Mouse (Mus musculus): ENCODE results near the gene Pcdh10. TPM values are rescaled to one million over a fixed set of nuclear protein-coding genes. Genes with fewer than 3 reads are reported as not detected.

Gene Pcdh10
- under 1 TPM; 0.10 to 0.41 (median 0.34) TPM for total RNA-seq (2022)

GRCm38 (mm10) chr3:45378145-45378544, at the start of gene Pcdh10:
TSS of gene Pcdh10 (plus strand) at chr3:45378398.
- peak; percentile 83 to 85 for DNase-seq (ENCODE audit: low spot score in 2 of 2)

GRCm38 (mm10) chr3:45355919-45356318, 22.3 kb upstream of the Pcdh10 start:
- DNase-seq (ENCODE audit: low spot score in 2 of 2): no peak

- no peak for DNase-seq (ENCODE audit: low spot score in 2 of 2)
Measured at GRCm38 (mm10) chr3:45368952-45369351, 9.2 kb upstream of the Pcdh10 start.

DNA sequence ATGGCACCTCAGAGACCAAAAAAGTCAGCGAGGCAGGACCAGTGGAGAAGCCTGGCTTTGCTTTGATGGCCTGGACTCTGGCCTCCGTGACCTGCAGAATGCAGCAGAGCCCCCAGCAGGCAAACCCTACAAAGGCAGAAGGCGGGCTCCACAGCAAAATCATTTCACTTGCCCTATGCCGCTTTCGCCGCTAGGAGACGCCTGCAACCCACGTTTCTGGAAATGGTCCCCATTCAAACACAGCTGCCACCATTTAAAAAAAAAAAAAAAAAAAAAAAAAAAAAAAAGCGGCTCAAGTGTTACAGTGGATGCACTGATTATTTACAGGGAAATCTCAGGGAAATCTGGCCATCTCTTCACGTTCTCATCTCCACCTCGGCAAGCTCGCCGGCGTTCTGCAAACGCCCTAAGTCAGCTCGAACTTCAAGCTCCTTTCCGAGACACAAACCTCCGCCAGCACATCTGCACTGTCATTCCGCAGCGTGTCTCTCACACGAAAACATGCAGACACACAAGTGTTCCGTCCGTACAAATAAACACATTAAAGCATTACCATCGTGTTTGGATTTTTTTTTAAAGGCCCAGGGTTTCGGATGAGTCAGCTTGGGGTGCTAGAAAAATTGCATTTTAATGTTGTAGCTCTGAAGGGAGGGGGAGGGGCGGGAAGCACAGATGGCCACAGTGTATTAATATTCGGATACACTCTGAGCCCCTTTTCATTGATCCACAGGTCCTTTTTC, 2.3 kb upstream of the Pcdh10 start:
- DNase-seq (ENCODE audit: low spot score in 2 of 2): peak; percentile 21 to 28

DNA sequence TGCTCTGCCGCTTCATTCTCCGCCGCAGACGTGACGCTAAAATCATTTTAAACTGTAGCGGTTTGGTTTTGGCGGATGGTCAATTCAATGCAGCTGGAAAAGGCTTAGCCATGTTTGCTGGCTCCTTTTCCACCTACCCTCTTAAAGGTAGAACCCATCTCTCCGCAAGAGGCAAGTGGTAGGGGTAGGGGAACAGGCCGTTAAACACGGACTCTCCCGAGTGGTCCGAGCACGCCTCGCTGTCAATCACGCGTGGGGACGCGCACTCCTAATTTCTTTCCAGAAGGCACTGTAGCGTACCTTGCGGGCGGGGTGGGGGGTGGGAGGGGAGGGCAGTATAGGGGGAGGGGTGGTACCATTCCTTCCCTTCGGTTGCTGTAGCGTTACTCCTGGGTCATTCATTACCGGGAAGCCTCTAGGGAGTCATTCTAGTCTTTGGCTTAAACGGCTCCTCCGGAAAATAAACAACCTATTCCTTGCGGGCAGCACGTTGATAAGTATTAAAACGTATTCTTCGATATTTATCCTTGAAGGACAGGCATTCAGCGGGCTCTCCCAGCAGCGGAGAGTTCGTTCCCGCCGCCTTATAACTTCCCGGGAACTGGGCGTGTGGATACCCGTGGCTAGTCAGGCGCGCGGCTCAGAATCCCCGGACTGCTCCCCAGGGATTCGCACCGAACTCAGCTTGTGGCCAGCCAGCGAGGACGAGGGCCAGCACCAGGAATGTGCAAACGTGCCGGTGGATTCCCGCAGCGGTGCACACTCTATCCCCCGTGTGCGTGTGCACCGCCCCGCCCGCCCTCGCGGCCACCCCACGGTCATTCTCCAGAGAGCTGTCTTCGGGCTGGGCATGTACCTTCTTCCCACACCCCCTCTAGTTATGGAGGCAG, 1.5 kb upstream of the Pcdh10 start:
- DNase-seq (ENCODE audit: low spot score in 2 of 2): peak in 1 of 2 experiments; percentile 6

GRCm38 (mm10) chr3:45377391-45377998, 703 bp upstream of the Pcdh10 start:
- no peak for DNase-seq (ENCODE audit: low spot score in 2 of 2)

- DNase-seq (ENCODE audit: low spot score in 2 of 2): no peak
Measured at GRCm38 (mm10) chr3:45379541-45379971, 1.4 kb downstream of the Pcdh10 start.

- no peak for DNase-seq (ENCODE audit: low spot score in 2 of 2)
Measured at GRCm38 (mm10) chr3:45379972-45380761, 2.0 kb downstream of the Pcdh10 start.

DNA sequence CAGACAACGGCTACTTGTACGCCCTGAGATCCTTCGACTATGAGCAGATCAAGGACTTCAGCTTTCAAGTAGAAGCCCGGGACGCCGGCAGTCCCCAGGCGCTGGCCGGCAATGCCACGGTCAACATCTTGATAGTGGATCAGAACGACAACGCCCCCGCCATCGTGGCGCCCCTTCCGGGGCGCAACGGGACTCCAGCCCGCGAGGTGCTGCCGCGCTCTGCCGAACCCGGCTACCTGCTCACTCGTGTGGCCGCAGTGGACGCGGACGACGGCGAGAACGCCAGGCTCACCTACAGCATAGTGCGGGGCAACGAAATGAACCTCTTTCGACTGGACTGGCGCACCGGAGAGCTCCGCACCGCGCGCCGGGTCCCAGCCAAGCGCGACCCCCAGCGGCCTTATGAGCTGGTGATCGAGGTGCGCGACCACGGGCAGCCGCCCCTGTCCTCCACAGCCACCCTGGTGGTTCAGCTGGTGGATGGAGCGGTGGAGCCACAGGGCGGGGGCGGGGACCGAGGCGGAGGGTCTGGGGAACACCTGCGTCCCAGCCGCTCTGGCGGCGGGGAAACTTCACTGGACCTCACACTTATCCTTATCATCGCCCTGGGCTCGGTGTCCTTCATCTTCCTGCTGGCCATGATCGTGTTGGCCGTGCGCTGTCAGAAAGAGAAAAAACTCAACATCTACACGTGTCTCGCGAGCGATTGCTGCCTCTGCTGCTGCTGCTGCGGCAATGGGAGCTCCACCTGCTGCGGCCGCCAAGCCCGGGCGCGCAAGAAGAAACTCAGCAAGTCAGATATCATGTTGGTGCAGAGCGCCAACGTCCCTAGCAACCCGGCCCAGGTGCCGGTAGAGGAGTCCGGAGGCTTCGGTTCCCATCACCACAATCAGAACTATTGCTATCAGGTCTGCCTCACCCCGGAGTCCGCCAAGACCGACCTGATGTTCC, 2.9 kb downstream of the Pcdh10 start:
- DNase-seq (ENCODE audit: low spot score in 2 of 2): no peak

DNA sequence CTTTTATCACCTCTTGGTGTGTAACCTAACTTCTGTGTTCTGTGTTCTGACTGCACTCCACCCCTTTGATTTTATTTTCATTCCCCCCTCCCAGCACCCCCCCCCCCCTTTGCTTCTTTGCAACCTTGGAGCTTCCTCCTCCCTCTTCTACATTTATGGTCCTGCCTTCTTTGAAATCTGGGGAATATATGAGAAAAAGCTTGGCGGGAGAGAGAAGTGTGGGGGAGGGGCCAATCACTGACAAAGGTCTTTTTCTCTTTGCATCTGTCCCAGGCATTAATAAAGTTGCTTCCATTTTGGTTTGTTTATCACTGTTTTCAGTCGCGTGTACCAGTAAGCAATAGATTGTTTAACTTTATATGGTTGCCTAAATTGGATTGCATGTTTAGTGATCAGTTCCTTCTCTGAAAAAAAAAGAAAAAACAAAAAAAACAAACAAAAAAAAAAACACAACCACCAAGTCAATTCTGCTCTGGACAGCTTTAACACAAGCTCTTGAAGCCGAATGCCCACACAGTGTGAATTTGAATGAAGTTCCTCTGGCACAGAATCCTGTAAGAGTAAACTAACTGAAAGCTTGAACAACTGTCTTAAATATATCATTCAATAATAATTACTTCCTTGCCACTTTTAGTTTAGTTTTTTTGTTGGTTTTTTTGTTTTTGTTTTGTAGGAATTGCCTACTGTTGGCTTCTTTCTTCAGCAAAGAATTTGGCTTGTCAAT, 4.0 kb downstream of the Pcdh10 start:
- no peak for DNase-seq (ENCODE audit: low spot score in 2 of 2)

DNA sequence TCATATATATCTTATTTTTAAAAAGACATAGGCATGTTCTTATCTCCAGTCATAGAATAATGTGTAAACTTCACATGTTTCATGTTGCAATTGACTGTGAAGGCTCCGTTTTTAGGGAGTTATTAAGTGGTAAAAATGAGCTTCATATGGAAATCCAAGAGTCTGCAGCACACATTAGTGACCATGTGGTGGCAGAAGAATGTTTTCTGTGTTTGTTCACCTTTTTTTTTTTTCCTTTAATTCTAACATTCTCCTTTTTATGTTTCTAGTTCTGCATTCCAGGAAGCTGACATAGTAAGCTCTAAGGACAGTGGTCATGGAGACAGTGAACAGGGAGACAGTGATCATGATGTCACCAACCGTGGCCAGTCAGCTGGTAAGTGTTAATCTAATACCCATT, 5.6 kb downstream of the Pcdh10 start:
- DNase-seq (ENCODE audit: low spot score in 2 of 2): no peak

DNA sequence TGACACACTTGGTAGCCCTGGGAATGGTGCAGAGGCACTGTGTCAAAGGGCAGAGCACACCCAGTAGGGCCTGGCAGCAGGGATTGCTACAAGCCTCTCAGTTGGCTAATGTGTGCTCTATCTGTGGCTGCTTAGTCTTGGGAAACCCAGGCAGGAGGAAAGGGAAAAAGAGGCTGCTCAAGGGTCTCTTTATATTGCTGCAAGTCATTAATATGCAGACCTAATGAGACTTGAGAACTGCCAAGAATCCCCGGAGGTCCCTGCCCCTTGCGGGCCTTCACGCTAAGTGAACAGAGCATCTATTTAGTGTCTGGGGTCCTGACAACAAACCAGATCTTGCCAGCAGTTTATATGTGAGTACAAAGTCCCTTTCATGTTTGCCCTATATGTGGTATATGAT, 6.8 kb downstream of the Pcdh10 start:
- DNase-seq (ENCODE audit: low spot score in 2 of 2): no peak

DNA sequence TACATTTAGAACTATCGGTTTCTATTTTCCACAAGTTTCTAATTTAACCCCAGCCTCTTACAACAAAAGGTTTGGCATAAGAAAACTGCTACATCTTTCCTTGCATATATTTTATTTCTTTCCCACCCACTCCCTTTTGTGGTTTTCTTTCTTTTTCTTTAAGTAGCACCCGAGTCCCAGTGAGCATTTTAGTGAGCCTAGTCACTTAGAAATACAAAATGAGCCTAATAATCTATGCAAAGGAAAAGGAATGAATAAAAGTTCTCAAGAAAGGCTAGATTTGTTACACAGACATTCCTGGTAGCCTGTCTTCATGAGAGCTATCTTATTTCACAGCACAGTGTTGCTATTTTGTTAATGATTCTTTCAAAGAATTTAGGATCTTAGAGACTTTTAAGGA, 7.3 kb downstream of the Pcdh10 start:
- DNase-seq (ENCODE audit: low spot score in 2 of 2): no peak

DNA sequence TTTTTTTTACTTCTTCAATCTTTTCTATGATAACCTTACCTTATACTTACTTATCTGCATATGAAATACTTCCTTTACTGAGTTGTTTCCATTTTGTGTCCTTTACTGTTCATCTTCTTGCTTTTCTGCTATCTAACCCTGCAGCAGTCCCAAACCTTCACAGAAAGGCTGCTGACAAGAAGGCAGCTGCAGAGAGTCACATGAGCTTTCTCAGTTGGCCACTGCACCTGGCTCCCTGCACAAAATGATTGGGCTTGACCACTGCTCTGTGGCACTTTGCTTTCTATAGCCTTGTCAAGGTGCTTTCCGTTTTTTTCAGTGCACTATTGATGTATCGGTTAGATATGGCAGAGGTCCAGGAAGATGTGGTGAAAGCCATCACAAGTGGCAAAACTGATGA, 8.3 kb downstream of the Pcdh10 start:
- no peak for DNase-seq (ENCODE audit: low spot score in 2 of 2)

DNA sequence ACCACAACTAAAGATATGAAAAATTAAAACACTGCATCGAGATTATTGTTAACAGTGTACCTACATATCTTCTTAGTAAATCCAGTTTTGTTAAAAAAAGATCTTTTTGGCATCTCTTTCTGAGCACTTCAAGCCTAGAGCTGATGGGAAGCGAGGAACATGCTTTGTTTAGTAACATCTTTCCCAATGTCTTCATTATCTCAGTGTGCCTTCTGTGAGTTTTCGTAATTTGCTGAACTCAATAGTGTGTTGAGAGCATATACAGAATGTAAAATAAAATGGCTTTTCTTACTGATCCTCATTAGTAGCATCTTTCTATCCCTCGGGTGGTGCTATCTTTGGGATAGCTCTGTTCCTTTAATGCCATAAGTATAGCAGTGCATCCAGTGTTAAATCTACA, 18.9 kb downstream of the Pcdh10 start:
- DNase-seq (ENCODE audit: low spot score in 2 of 2): no peak

DNA sequence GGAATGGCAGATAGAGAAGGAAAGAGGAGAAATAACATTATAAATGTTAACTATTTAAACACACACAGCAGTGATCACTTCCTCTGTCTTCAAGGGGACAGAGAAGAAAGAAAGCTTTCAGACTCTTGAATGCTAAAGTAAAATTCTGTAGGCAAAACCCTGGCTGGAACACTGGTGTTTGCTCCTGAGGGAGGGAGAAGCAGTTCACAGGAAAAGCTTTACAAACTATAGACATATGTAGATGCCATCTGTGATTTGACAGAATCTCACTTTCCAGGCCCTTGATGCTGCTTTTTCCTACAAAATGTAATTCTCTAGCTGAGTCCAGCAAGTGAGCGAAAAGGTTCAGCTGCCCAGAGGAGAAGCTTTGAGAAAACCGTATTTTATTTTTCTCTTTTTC, 25.0 kb downstream of the Pcdh10 start:
- no peak for DNase-seq (ENCODE audit: low spot score in 2 of 2)

- no peak for DNase-seq (ENCODE audit: low spot score in 2 of 2)
Measured at GRCm38 (mm10) chr3:45431691-45432090, 53.5 kb downstream of the Pcdh10 start.

DNA sequence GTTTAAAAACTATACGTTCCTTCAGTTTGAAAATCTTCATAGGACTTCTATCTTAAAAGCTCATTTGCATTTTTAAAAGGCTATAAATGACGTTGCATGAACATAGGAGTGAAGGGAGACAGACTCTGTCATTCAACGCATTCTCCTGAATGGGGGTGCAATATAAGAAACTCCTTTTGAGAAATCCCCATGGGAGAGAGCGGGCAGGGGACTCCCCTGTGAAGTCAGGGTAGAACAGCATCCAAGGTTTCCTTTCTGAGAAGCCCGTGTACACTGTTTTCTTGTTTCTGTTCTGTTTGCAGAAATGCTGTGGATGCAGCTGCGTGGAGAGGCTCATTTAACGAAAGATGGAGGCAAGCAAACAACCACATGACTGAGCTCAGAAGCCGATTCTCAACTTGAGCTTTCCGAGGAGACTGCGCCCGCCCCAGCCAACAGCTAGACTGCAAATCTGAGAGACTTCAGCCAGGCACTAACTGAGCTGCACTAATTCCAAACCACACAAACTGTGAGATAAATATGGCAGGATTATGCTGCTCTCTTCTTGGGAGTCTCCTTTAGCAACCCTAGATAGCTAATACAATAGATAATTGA, 54.1 kb downstream of the Pcdh10 start:
- no peak for DNase-seq (ENCODE audit: low spot score in 2 of 2)

All from gastrocnemius, adult 8-10 months (tissue).